Mouse (Mus musculus): Measurements from ENCODE around the gene Gm17631. TPM values are rescaled to one million over a fixed set of nuclear protein-coding genes. Genes with fewer than 3 reads are reported as not detected.
"Not testable (repeated sequence)": the region's sequence is repeated elsewhere in the genome, so short reads cannot be mapped to it uniquely, and the experiment has no call there.

Gm17631 gene
- polyA plus RNA-seq (2012; rRNA removed), result not detected in 2 replicates

GRCm38 (mm10) chr6:129862349-129862748, at the start of gene Gm17631:
Gene Gm17631 (plus strand): TSS chr6:129862649.
- not testable (repeated sequence) for H3K27ac ChIP-seq (ENCODE audit: insufficient read depth, low read depth, low read length); DNase-seq; H3K27me3 ChIP-seq (replicated peaks; ENCODE audit: control insufficient read depth, insufficient read depth, low read length); H3K36me3 ChIP-seq (ENCODE audit: control insufficient read depth, insufficient read depth, low read length); H3K4me3 ChIP-seq (ENCODE audit: insufficient read depth, low read depth, low read length); H3K4me1 ChIP-seq (ENCODE audit: control insufficient read depth, insufficient read depth, low read length)
- WGBS, result no CpG with 5 or more reads among the region's 3 CpGs

- 60% methylated on average over 3 of the region's 3 CpGs for WGBS
- no peaks in the 10 kb centered on the region for H3K4me1 ChIP-seq (ENCODE audit: control insufficient read depth, insufficient read depth, low read length)
- DNase-seq, result no peak
- H3K4me3 ChIP-seq (ENCODE audit: insufficient read depth, low read depth, low read length), result no peak overlapping the region
- H3K27me3 ChIP-seq (replicated peaks; ENCODE audit: control insufficient read depth, insufficient read depth, low read length), result no peaks in the 10 kb centered on the region
- no peaks in the 10 kb centered on the region for H3K36me3 ChIP-seq (ENCODE audit: control insufficient read depth, insufficient read depth, low read length)
- TF ChIP-seq POLR2A (IDR thresholded peaks at IDR 0.05; ENCODE audit: low read depth, low read length) (no peak), CTCF (conservative IDR thresholded peaks at IDR 0.05; ENCODE audit: insufficient read depth, insufficient read length, low read depth, low read length) (no peak)
- H3K27ac ChIP-seq (ENCODE audit: insufficient read depth, low read depth, low read length), result no peak overlapping the region
Observed at GRCm38 (mm10) chr6:129817731-129818130, 44.7 kb upstream of the Gm17631 start.

- Histone ChIP-seq H3K27ac (ENCODE audit: insufficient read depth, low read depth, low read length) (no peak overlapping the region), H3K27me3 (replicated peaks; ENCODE audit: control insufficient read depth, insufficient read depth, low read length) (no peaks in the 10 kb centered on the region), H3K36me3 (ENCODE audit: control insufficient read depth, insufficient read depth, low read length) (no peaks in the 10 kb centered on the region), H3K4me3 (ENCODE audit: insufficient read depth, low read depth, low read length) (no peak overlapping the region), H3K4me1 (ENCODE audit: control insufficient read depth, insufficient read depth, low read length) (no peaks in the 10 kb centered on the region)
- TF ChIP-seq POLR2A (IDR thresholded peaks at IDR 0.05; ENCODE audit: low read depth, low read length) (no peak), CTCF (conservative IDR thresholded peaks at IDR 0.05; ENCODE audit: insufficient read depth, insufficient read length, low read depth, low read length) (no peak)
- WGBS, result 84% methylated on average over 1 of the region's 1 CpGs
- DNase-seq, result no peak
Observed at GRCm38 (mm10) chr6:129824004-129824403, 38.4 kb upstream of the Gm17631 start.

- 90% methylated on average over 1 of the region's 1 CpGs for WGBS
- Histone ChIP-seq H3K4me1 (ENCODE audit: control insufficient read depth, insufficient read depth, low read length) (no peaks in the 10 kb centered on the region), H3K27me3 (replicated peaks; ENCODE audit: control insufficient read depth, insufficient read depth, low read length) (no peaks in the 10 kb centered on the region), H3K36me3 (ENCODE audit: control insufficient read depth, insufficient read depth, low read length) (no peaks in the 10 kb centered on the region), H3K4me3 (ENCODE audit: insufficient read depth, low read depth, low read length) (no peak overlapping the region), H3K27ac (ENCODE audit: insufficient read depth, low read depth, low read length) (no peak overlapping the region)
- TF ChIP-seq CTCF (conservative IDR thresholded peaks at IDR 0.05; ENCODE audit: insufficient read depth, insufficient read length, low read depth, low read length) (no peak), POLR2A (IDR thresholded peaks at IDR 0.05; ENCODE audit: low read depth, low read length) (no peak)
- no peak for DNase-seq
Observed at GRCm38 (mm10) chr6:129825559-129825958, 36.9 kb upstream of the Gm17631 start.

- Histone ChIP-seq H3K27me3 (replicated peaks; ENCODE audit: control insufficient read depth, insufficient read depth, low read length) (no peaks in the 10 kb centered on the region), H3K4me3 (ENCODE audit: insufficient read depth, low read depth, low read length) (no peak within 1 kb of the TSS), H3K4me1 (ENCODE audit: control insufficient read depth, insufficient read depth, low read length) (no peaks in the 10 kb centered on the region), H3K27ac (ENCODE audit: insufficient read depth, low read depth, low read length) (no peak within 1 kb of the TSS), H3K36me3 (ENCODE audit: control insufficient read depth, insufficient read depth, low read length) (no peaks in the 10 kb centered on the region)
- TF ChIP-seq POLR2A (IDR thresholded peaks at IDR 0.05; ENCODE audit: low read depth, low read length), result no peak
- no peak for TF ChIP-seq CTCF (conservative IDR thresholded peaks at IDR 0.05; ENCODE audit: insufficient read depth, insufficient read length, low read depth, low read length)
- no peak for DNase-seq
- 30% methylated on average over 1 of the region's 1 CpGs for WGBS
Observed at GRCm38 (mm10) chr6:129876549-129876948, 14.1 kb downstream of the Gm17631 start, which contains the start of gene Klra17. Gene Klra17 (minus strand): TSS chr6:129876672.

GRCm38 (mm10) chr6:129882525-129882924, 20.1 kb downstream of the Gm17631 start:
- Histone ChIP-seq H3K4me1 (ENCODE audit: control insufficient read depth, insufficient read depth, low read length) (no peaks in the 10 kb centered on the region), H3K27me3 (replicated peaks; ENCODE audit: control insufficient read depth, insufficient read depth, low read length) (no peaks in the 10 kb centered on the region), H3K4me3 (ENCODE audit: insufficient read depth, low read depth, low read length) (no peak overlapping the region), H3K27ac (ENCODE audit: insufficient read depth, low read depth, low read length) (no peak overlapping the region), H3K36me3 (ENCODE audit: control insufficient read depth, insufficient read depth, low read length) (no peaks in the 10 kb centered on the region)
- DNase-seq, result no peak
- TF ChIP-seq POLR2A (IDR thresholded peaks at IDR 0.05; ENCODE audit: low read depth, low read length), result no peak
- no peak for TF ChIP-seq CTCF (conservative IDR thresholded peaks at IDR 0.05; ENCODE audit: insufficient read depth, insufficient read length, low read depth, low read length)
- 74% methylated on average over 2 of the region's 2 CpGs for WGBS

Other genes starting within 250 kb of the Gm17631 start
- gene Klrk1, start 238.8 kb upstream of the Gm17631 start, polyA plus RNA-seq (2012; rRNA removed), result 0.18 and 0.41 TPM in 2 replicates
- gene Klrc3, start 219.3 kb upstream of the Gm17631 start, polyA plus RNA-seq (2012; rRNA removed), result 0.17 TPM in 1 of 2 replicates, not detected in the other
- gene Klrc2, start 202.0 kb upstream of the Gm17631 start, polyA plus RNA-seq (2012; rRNA removed), result 0.06 and 0.26 TPM in 2 replicates
- gene Klrc1, start 183.7 kb upstream of the Gm17631 start, polyA plus RNA-seq (2012; rRNA removed), result 0.34 TPM in 1 of 2 replicates, not detected in the other
- not detected in 2 replicates for gene Klri1, start 145.5 kb upstream of the Gm17631 start, polyA plus RNA-seq (2012; rRNA removed)
- 0.01 and 0.06 TPM in 2 replicates for gene Klri2, start 122.2 kb upstream of the Gm17631 start, polyA plus RNA-seq (2012; rRNA removed)
- not detected in 2 replicates for gene Gm156, start 78.4 kb upstream of the Gm17631 start, polyA plus RNA-seq (2012; rRNA removed)
- 0.11 TPM in 1 of 2 replicates, not detected in the other for gene Klra17, start 14.0 kb downstream of the Gm17631 start, polyA plus RNA-seq (2012; rRNA removed)
- not detected in 2 replicates for gene Klra5, start 55.0 kb downstream of the Gm17631 start, polyA plus RNA-seq (2012; rRNA removed)
- not detected in 2 replicates for gene Klra6, start 164.3 kb downstream of the Gm17631 start, polyA plus RNA-seq (2012; rRNA removed)
- 0.06 TPM in 1 of 2 replicates, not detected in the other for gene Klra4, start 204.6 kb downstream of the Gm17631 start, polyA plus RNA-seq (2012; rRNA removed)